Mouse (Mus musculus): ENCODE results near the gene AY358078.

DNA sequence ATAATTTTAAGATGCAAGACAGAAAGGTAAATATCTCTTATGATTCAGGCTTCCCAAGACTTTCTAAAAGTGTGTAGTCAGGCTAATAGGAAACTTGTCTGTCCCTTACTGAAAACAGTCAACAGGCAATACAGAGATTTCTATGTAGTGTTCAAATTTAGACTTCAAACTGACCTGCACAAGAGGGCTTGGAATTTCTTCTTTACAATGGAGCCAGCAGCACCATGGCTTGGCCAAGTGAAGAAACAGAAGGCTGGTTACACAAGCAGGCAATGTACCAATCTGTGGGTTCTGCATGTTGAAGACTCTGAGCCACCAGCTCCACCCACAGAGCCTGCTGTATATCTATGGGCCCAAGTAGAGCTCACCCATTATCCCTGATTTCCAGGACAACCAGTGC lies 53.6 kb downstream of the AY358078 start, which contains the start of gene Ear6:
- TF ChIP-seq CTCF (conservative IDR thresholded peaks at IDR 0.05; ENCODE audit: insufficient read depth, insufficient read length, low read depth, low read length) (no peak), POLR2A (IDR thresholded peaks at IDR 0.05; ENCODE audit: low read depth, low read length) (no peak)
